Mouse (Mus musculus): ENCODE measurements at regions not wholly inside any gene's neighbourhood (a gene's known extent, or its start where the extent isn't known, plus 50 kb on each side); places are given as distances from the start of the nearest gene placed in this dataset.

DNA sequence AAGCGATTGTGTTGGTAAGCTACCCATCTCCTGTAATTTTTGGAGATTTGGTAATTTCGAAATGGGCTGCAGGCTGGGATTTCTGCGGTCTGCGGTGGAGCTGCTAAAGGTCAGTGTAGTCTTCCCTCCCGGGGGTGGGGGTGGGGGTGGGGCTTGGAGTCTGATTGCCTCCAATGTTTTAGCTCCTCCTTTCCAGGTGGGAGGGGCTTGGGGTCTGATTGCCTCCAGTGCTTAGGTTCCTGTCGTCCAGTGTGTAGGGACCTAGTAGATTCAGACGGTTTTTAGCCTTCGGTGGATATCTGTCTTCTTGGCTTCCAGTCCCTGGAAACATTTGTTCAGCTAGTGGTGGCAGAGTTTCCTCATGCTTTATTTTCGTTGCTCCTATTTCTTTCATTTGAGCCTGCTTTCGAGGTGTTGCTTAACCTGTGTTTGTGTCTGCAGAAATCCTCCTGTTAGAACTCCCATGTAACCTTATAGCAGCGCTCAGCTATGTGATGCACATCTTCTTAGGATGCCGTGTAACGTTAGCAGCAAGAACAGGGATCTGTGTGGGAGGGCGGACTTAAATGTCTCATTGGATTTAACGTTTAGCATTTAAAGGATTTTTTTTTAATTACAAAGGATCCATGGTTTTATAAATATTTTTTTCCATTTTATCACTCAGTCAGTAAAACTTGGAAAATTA lies 145.1 kb upstream of the Mkln1 start:
- Histone ChIP-seq H3K27ac (ENCODE audit: low read length) (no peak overlapping the region), H3K36me3 (ENCODE audit: insufficient read depth, low read length) (no peaks in the 10 kb centered on the region), H3K4me1 (ENCODE audit: insufficient read depth, low read length) (peaks cover 5% of the 10 kb centered on the region), H3K4me2 (replicated peaks; ENCODE audit: low read depth, low read length) (peak overlapping the region; percentile 49), H3K27me3 (ENCODE audit: insufficient read depth, low read length) (no peaks in the 10 kb centered on the region), H3K9me3 (ENCODE audit: low read length) (peaks cover 4% of the 10 kb centered on the region; the same call in 1 of the 2 replicates), H3K9ac (replicated peaks; ENCODE audit: low read length) (no peak overlapping the region), H3K4me3 (ENCODE audit: low read length) (peak overlapping the region; percentile 22)
- WGBS, result 15% methylated on average over 15 of the region's 15 CpGs
- peak; percentile 49; the same call in 1 of the 2 replicates for ATAC-seq (ENCODE audit: low FRiP score, low TSS enrichment)

DNA sequence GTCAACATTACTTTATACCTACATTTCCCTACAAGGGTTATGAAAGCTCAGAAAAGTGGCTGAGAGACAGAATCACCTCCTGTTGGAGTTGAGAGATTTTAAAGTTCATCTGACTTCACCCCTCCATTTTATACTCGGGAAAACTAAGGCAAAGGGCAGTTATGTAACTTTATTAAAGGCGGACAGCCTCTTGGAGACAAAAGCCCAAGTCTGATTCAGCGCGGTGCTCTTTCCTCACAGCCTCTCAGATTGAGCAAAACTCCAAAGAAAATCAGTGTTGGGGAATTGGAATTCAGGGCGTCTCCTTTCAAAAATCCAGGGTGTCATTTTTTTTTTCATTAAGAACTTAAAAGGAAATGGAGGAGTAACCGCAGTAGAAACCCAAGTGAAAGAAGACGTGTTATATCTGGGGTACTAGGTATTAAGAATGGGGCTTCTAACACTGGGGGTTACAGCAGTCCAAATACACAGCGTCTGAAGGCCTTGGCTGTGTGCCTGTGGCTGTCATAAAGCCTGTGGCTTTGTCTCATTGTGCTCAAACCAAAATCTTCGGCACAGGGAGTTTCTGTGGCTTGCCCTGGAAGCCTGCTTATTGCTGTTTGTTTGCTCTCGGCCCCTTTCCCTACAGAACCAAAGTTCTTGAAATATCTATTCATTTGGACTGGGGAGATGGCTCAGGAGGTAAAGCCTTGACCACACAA lies 137.7 kb upstream of the Mkln1 start:
- 80% methylated on average over 10 of the region's 10 CpGs for WGBS
- ATAC-seq (ENCODE audit: low FRiP score, low TSS enrichment), result no peak
- no peaks in the 10 kb centered on the region for H3K36me3 ChIP-seq (ENCODE audit: insufficient read depth, low read length)
- H3K27ac ChIP-seq (ENCODE audit: low read length), result no peak overlapping the region
- H3K4me3 ChIP-seq (ENCODE audit: low read length), result no peak overlapping the region
- H3K4me1 ChIP-seq (ENCODE audit: insufficient read depth, low read length), result no peaks in the 10 kb centered on the region
- H3K27me3 ChIP-seq (ENCODE audit: insufficient read depth, low read length), result no peaks in the 10 kb centered on the region
- no peaks in the 10 kb centered on the region for H3K9me3 ChIP-seq (ENCODE audit: low read length)
- H3K9ac ChIP-seq (replicated peaks; ENCODE audit: low read length), result no peak overlapping the region
- no peak overlapping the region for H3K4me2 ChIP-seq (replicated peaks; ENCODE audit: low read depth, low read length)

DNA sequence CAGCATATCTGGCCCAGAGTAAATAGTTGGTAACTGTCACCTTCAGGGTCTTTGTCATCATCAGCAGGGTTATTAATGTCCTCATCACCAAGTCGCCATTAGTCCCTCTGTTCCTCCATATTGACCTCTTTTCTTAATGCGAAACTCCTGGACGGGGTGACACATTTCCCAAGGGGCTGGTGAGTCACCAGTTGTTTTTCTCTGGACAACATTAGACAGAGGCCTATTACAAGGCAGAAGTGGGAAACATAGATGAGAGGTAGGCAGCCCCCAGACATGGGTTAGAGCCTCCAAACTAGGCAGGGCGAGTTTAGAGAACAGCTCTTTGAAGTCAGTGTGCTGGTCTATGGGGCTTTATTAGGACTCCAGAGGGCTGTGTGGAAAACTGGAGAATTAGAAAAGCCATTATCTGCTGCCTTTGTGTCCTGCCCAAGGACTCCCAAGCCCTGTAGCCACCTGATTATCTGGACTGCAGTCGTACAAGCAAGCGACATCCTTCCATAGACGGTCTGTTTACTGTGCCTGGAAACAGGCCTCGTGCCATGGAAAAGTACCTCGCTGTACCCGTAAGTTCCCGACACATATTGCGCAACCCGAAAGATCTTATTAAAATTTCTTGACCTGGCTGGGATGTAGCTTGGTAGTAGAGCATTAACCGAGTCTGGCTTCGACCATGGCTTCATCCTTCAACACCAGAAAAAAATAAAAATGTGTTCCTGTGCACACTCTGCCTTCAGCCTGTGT lies 136.6 kb upstream of the Mkln1 start:
- Histone ChIP-seq H3K4me1 (ENCODE audit: insufficient read depth, low read length) (no peaks in the 10 kb centered on the region), H3K36me3 (ENCODE audit: insufficient read depth, low read length) (no peaks in the 10 kb centered on the region), H3K27ac (ENCODE audit: low read length) (no peak overlapping the region), H3K9ac (replicated peaks; ENCODE audit: low read length) (no peak overlapping the region), H3K4me3 (ENCODE audit: low read length) (no peak overlapping the region), H3K4me2 (replicated peaks; ENCODE audit: low read depth, low read length) (no peak overlapping the region), H3K9me3 (ENCODE audit: low read length) (no peaks in the 10 kb centered on the region), H3K27me3 (ENCODE audit: insufficient read depth, low read length) (no peaks in the 10 kb centered on the region)
- ATAC-seq (ENCODE audit: low FRiP score, low TSS enrichment), result no peak
- WGBS, result 91% methylated on average over 15 of the region's 15 CpGs

DNA sequence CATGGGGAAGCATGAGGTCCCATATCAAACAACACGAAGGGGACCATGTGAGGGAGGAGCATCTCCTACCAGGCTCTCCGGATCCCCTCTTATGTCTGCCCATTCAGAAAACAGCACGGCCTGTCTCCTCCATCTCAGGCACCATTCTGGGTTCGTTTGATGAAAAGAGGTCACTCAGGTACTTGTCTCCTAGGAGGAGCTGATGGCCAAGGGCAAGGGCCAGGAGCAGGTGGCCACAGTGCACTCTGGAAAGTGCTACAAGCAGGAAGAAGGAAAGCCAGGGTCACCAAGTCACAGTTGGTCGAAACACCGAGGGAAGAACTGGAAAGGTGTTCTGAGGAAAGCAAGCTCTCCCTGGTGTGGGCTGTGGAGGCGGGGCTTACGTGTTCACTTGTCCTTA lies 135.9 kb upstream of the Mkln1 start:
- H3K4me1 ChIP-seq (ENCODE audit: insufficient read depth, low read length), result no peaks in the 10 kb centered on the region
- 84% methylated on average over 8 of the region's 8 CpGs for WGBS
- ATAC-seq (ENCODE audit: low FRiP score, low TSS enrichment), result no peak
- no peak overlapping the region for H3K4me2 ChIP-seq (replicated peaks; ENCODE audit: low read depth, low read length)
- no peaks in the 10 kb centered on the region for H3K27me3 ChIP-seq (ENCODE audit: insufficient read depth, low read length)
- H3K4me3 ChIP-seq (ENCODE audit: low read length), result no peak overlapping the region
- H3K9me3 ChIP-seq (ENCODE audit: low read length), result no peaks in the 10 kb centered on the region
- H3K27ac ChIP-seq (ENCODE audit: low read length), result no peak overlapping the region
- no peaks in the 10 kb centered on the region for H3K36me3 ChIP-seq (ENCODE audit: insufficient read depth, low read length)
- no peak overlapping the region for H3K9ac ChIP-seq (replicated peaks; ENCODE audit: low read length)

DNA sequence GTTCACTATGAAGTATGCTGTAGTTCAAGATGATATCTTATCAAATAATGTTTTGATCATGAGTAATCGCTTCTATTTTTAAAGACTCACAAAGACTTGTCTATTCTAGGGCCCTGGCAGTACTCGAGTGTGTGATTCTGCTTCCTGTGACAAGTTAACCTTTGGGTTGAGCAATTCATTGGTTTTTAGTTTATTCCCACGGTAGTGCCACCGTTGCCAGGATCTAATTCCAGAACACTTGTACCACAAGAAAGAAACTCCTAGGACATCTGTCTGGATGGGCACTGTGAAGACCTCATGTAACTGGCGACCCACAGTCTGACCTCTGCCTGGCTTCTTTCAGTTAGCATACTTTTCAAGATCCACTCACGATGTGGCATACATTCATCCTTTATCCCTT lies 134.7 kb upstream of the Mkln1 start:
- H3K4me3 ChIP-seq (ENCODE audit: low read length), result no peak overlapping the region
- no peaks in the 10 kb centered on the region for H3K9me3 ChIP-seq (ENCODE audit: low read length)
- no peaks in the 10 kb centered on the region for H3K36me3 ChIP-seq (ENCODE audit: insufficient read depth, low read length)
- no peak for ATAC-seq (ENCODE audit: low FRiP score, low TSS enrichment)
- no peak overlapping the region for H3K9ac ChIP-seq (replicated peaks; ENCODE audit: low read length)
- H3K4me1 ChIP-seq (ENCODE audit: insufficient read depth, low read length), result no peaks in the 10 kb centered on the region
- H3K4me2 ChIP-seq (replicated peaks; ENCODE audit: low read depth, low read length), result no peak overlapping the region
- 88% methylated on average over 6 of the region's 6 CpGs for WGBS
- no peaks in the 10 kb centered on the region for H3K27me3 ChIP-seq (ENCODE audit: insufficient read depth, low read length)
- no peak overlapping the region for H3K27ac ChIP-seq (ENCODE audit: low read length)

DNA sequence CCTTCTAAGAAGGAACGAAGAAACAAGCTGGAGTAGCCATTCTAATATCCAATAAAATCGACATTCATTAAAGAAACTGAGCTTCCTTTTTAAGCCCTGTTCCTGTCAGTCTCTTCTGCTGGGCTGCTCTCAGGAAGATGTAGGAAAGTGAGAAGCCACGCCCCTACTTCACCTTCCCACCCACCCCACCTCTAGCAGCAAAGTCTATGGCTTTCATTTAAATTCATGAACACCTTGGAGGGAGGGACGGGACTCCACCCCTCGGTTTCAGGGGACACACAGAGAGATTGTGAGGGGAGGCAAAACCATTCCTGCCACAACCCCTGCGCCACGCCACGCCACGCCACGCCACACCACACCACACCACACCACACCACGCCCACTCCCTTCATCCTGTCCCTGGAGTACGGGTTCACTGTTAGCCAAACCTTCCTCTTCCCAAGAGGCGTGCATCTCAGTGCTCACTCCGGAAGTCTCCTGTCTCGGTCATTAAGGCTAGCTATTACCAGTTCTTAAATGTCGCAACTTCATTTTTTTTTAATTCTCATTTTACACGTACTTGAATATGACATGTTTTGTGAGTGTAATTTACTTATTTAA lies 132.0 kb upstream of the Mkln1 start:
- Histone ChIP-seq H3K9me3 (ENCODE audit: low read length) (no peaks in the 10 kb centered on the region), H3K4me1 (ENCODE audit: insufficient read depth, low read length) (no peaks in the 10 kb centered on the region), H3K4me2 (replicated peaks; ENCODE audit: low read depth, low read length) (no peak overlapping the region), H3K4me3 (ENCODE audit: low read length) (no peak overlapping the region), H3K36me3 (ENCODE audit: insufficient read depth, low read length) (no peaks in the 10 kb centered on the region), H3K27me3 (ENCODE audit: insufficient read depth, low read length) (no peaks in the 10 kb centered on the region), H3K27ac (ENCODE audit: low read length) (no peak overlapping the region), H3K9ac (replicated peaks; ENCODE audit: low read length) (no peak overlapping the region)
- no peak for ATAC-seq (ENCODE audit: low FRiP score, low TSS enrichment)
- WGBS, result 70% methylated on average over 17 of the region's 17 CpGs

DNA sequence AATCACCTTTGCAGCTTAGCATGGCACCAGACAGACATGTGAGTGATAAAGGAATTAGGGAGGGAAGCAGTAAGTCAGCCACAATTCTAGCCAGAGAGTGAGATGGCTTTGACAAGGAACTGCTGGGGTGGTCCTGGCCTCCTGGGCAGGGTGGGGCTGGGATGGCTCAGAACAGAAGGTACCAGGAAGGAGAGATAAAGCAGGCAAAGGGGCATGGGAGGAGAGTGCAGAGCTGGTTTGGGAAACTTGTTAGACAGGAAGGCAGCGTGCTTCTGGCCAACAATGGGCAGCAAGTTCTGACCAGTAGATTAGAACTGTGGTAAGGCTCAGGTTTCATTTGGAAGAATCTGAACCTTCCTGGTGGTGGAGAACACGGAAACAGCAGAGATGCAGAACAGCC lies 130.5 kb upstream of the Mkln1 start:
- Histone ChIP-seq H3K27me3 (ENCODE audit: insufficient read depth, low read length) (no peaks in the 10 kb centered on the region), H3K4me1 (ENCODE audit: insufficient read depth, low read length) (no peaks in the 10 kb centered on the region), H3K27ac (ENCODE audit: low read length) (no peak overlapping the region), H3K9me3 (ENCODE audit: low read length) (no peaks in the 10 kb centered on the region), H3K36me3 (ENCODE audit: insufficient read depth, low read length) (no peaks in the 10 kb centered on the region), H3K4me3 (ENCODE audit: low read length) (no peak overlapping the region), H3K4me2 (replicated peaks; ENCODE audit: low read depth, low read length) (no peak overlapping the region), H3K9ac (replicated peaks; ENCODE audit: low read length) (no peak overlapping the region)
- no peak for ATAC-seq (ENCODE audit: low FRiP score, low TSS enrichment)
- WGBS, result 57% methylated on average over 2 of the region's 2 CpGs

DNA sequence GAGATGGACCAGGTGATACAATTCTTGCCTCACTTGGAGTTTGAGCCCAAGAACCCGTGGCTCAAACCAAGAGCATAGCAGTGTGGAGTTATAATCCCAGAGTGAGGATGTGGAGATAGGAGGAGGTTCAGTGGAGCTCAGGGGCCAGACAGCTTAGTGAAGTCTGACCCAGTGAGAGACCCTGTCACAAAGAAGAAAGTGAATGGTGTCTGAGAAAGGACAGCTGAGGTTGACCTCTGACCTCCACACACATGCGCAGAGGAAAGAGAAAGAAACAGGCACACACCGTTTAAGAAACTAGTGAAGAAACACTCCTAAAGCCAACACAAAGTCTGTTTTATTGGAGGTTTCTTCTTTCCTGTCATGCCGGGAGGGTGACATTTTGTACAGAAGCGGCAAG lies 124.7 kb upstream of the Mkln1 start:
- Histone ChIP-seq H3K4me3 (ENCODE audit: low read length) (no peak overlapping the region), H3K4me2 (replicated peaks; ENCODE audit: low read depth, low read length) (no peak overlapping the region), H3K27ac (ENCODE audit: low read length) (no peak overlapping the region), H3K4me1 (ENCODE audit: insufficient read depth, low read length) (no peaks in the 10 kb centered on the region), H3K36me3 (ENCODE audit: insufficient read depth, low read length) (no peaks in the 10 kb centered on the region), H3K9ac (replicated peaks; ENCODE audit: low read length) (no peak overlapping the region), H3K9me3 (ENCODE audit: low read length) (no peaks in the 10 kb centered on the region), H3K27me3 (ENCODE audit: insufficient read depth, low read length) (no peaks in the 10 kb centered on the region)
- no peak for ATAC-seq (ENCODE audit: low FRiP score, low TSS enrichment)
- WGBS, result 42% methylated on average over 5 of the region's 5 CpGs

DNA sequence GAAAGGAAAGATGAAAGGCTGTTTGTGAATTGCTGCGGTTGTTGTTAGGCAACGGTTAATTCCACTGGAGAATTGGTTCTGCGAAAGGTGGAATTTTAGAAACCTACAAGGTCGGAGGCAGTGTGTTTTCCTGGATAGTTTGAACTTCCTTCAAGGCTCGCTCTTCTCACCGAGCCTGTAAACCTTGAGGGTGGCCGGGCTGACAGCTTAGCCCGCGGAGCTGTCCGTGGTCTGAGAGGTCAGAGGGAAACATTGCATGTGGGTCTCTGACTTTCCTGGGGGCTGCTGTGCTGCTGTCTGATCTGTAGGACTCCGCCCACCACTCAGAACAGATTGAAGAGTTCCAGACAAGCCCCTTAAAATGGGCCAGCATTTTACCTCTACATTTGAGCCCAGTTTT lies 124.3 kb upstream of the Mkln1 start:
- H3K9me3 ChIP-seq (ENCODE audit: low read length), result no peaks in the 10 kb centered on the region
- no peak overlapping the region for H3K4me2 ChIP-seq (replicated peaks; ENCODE audit: low read depth, low read length)
- H3K27ac ChIP-seq (ENCODE audit: low read length), result no peak overlapping the region
- no peaks in the 10 kb centered on the region for H3K4me1 ChIP-seq (ENCODE audit: insufficient read depth, low read length)
- H3K4me3 ChIP-seq (ENCODE audit: low read length), result no peak overlapping the region
- H3K36me3 ChIP-seq (ENCODE audit: insufficient read depth, low read length), result no peaks in the 10 kb centered on the region
- no peak overlapping the region for H3K9ac ChIP-seq (replicated peaks; ENCODE audit: low read length)
- H3K27me3 ChIP-seq (ENCODE audit: insufficient read depth, low read length), result no peaks in the 10 kb centered on the region
- ATAC-seq (ENCODE audit: low FRiP score, low TSS enrichment), result no peak
- 10% methylated on average over 11 of the region's 11 CpGs for WGBS
